Mouse (Mus musculus): Measurements from ENCODE around the gene Gm4175. TPM values are rescaled to one million over a fixed set of nuclear protein-coding genes. Genes with fewer than 3 reads are reported as not detected.
"Not testable (repeated sequence)": the region's sequence is repeated elsewhere in the genome, so short reads cannot be mapped to it uniquely, and the experiment has no call there.

The Gm4175 gene
- not detected in 2 replicates for polyA plus RNA-seq (2012; rRNA removed)

- not testable (repeated sequence) for H3K27me3 ChIP-seq (ENCODE audit: control insufficient read depth, insufficient read depth, low read length); H3K4me3 ChIP-seq (ENCODE audit: control insufficient read depth, low read depth, low read length); H3K27ac ChIP-seq (ENCODE audit: control insufficient read depth, insufficient read depth, low read depth, low read length); H3K4me1 ChIP-seq (ENCODE audit: control insufficient read depth, insufficient read depth, low read length); H3K36me3 ChIP-seq (ENCODE audit: control insufficient read depth, insufficient read depth, low read length)
Measured at GRCm38 (mm10) chr7:21761375-21761774, at the start of gene Gm4175. Gene Gm4175 (minus strand): TSS chr7:21761475.

GRCm38 (mm10) chr7:21796628-21797027 lies 35.4 kb upstream of the Gm4175 start, which contains the start of gene Gm4177:
Gene Gm4177 (minus strand): TSS chr7:21796728.
- H3K27me3 ChIP-seq (ENCODE audit: control insufficient read depth, insufficient read depth, low read length); H3K27ac ChIP-seq (ENCODE audit: control insufficient read depth, insufficient read depth, low read depth, low read length); H3K4me1 ChIP-seq (ENCODE audit: control insufficient read depth, insufficient read depth, low read length); H3K36me3 ChIP-seq (ENCODE audit: control insufficient read depth, insufficient read depth, low read length); H3K4me3 ChIP-seq (ENCODE audit: control insufficient read depth, low read depth, low read length): not testable (repeated sequence)

Other genes starting within 250 kb of the Gm4175 start
- not detected in 2 replicates for gene Vmn1r130, start 249.7 kb downstream of the Gm4175 start, polyA plus RNA-seq (2012; rRNA removed)
- gene Vmn1r131, start 215.4 kb downstream of the Gm4175 start, polyA plus RNA-seq (2012; rRNA removed) = not detected in 2 replicates
- not detected in 2 replicates for gene Vmn1r132, start 147.4 kb downstream of the Gm4175 start, polyA plus RNA-seq (2012; rRNA removed)
- gene Gm4177, start 35.3 kb upstream of the Gm4175 start, polyA plus RNA-seq (2012; rRNA removed) = not detected in 2 replicates
- gene Vmn1r135, start 70.9 kb upstream of the Gm4175 start, polyA plus RNA-seq (2012; rRNA removed) = not detected in 2 replicates
- gene Gm5725, start 82.8 kb upstream of the Gm4175 start, polyA plus RNA-seq (2012; rRNA removed) = not detected in 2 replicates
- not detected in 2 replicates for gene Gm5891, start 159.8 kb upstream of the Gm4175 start, polyA plus RNA-seq (2012; rRNA removed)
- not detected in 2 replicates for gene Vmn1r137, start 233.1 kb upstream of the Gm4175 start, polyA plus RNA-seq (2012; rRNA removed)